Mouse (Mus musculus) forebrain, embryonic 13.5 days (tissue): Measurements from ENCODE around the gene Rufy4. TPM values are rescaled to one million over a fixed set of nuclear protein-coding genes. Genes with fewer than 3 reads are reported as not detected.

Experiments used
- ATAC-seq: fragments of 200-750 bp; cut with Nextera tagmentation; 2 replicates; pipeline ENCODE4 v1.8.0; 2017
- H3K27ac ChIP-seq: fragments of 300-500 bp; sonication (generic); 2 replicates; pipeline ENCODE4 v1.5.1; 2015; ENCODE audit warnings: inconsistent platforms, mild to moderate bottlenecking, moderate library complexity
- H3K27me3 ChIP-seq: fragments of 300-500 bp; sonication (generic); 2 replicates; pipeline ENCODE4 v1.6.1; 2015; ENCODE audit warnings: mild to moderate bottlenecking, inconsistent platforms
- H3K36me3 ChIP-seq: fragments of 300-500 bp; sonication (generic); 2 replicates; pipeline ENCODE4 v1.6.1; 2015; ENCODE audit warnings: mild to moderate bottlenecking, inconsistent platforms; ENCODE audit not compliant: poor library complexity, severe bottlenecking
- H3K4me1 ChIP-seq: fragments of 300-500 bp; sonication (generic); 2 replicates; pipeline ENCODE4 v1.6.1; 2015; ENCODE audit warnings: inconsistent platforms
- H3K4me2 ChIP-seq: fragments of 300-500 bp; sonication (generic); 2 replicates; pipeline ENCODE4 v1.6.1; 2015; ENCODE audit warnings: inconsistent platforms, mild to moderate bottlenecking, moderate library complexity
- H3K4me3 ChIP-seq: fragments of 300-500 bp; sonication (generic); 2 replicates; pipeline ENCODE4 v1.5.1; 2015; ENCODE audit warnings: mild to moderate bottlenecking, inconsistent platforms
- H3K9ac ChIP-seq: fragments of 300-500 bp; sonication (generic); 2 replicates; pipeline ENCODE4 v1.6.1; 2015; ENCODE audit warnings: mild to moderate bottlenecking, inconsistent platforms
- H3K9me3 ChIP-seq: fragments of 300-500 bp; sonication (generic); replicated peaks from 2 replicates; pipeline ENCODE4 v1.6.1; 2016; ENCODE audit warnings: inconsistent platforms
- WGBS: fragments of 180-500 bp; shearing (Covaris S2); methylation state at CpG from one replicate; pipeline ENCODE4 v1.1.7; 2015; 5-methylcytosine and 5-hydroxymethylcytosine counted together
- polyA plus RNA-seq: library from polyadenylated mRNA; unstranded; fragments of >200 nt; fragmentation: Nextera tagmentation; extraction: Ambion mirVana; gene quantifications from 2 replicates; pipeline ENCODE4 v1.2.1, GENCODE M21; 2015

Rufy4 gene
- polyA plus RNA-seq, 1 experiment from 2014 or later = 0.19 TPM

GRCm38 (mm10) chr1:74160036-74160435, 34.7 kb downstream of the Rufy4 start:
- Histone ChIP-seq H3K27ac (no peak overlapping the region), H3K36me3 (no peaks in the 10 kb centered on the region), H3K4me3 (no peak overlapping the region), H3K9me3 (no peaks in the 10 kb centered on the region), H3K9ac (no peak overlapping the region), H3K4me2 (no peak overlapping the region), H3K27me3 (no peaks in the 10 kb centered on the region), H3K4me1 (0 out of 2 replicates have a peak, but pooled peaks cover 4% of the 10 kb centered on the region)
- ATAC-seq = no peak
- 68% methylated on average over 2 of the region's 2 CpGs for WGBS

- H3K36me3 ChIP-seq = no peaks in the 10 kb centered on the region
- H3K9me3 ChIP-seq = no peaks in the 10 kb centered on the region
- no peak overlapping the region for H3K4me2 ChIP-seq
- 90% methylated on average over 5 of the region's 5 CpGs for WGBS
- H3K4me1 ChIP-seq = no peaks in the 10 kb centered on the region
- no peak overlapping the region for H3K9ac ChIP-seq
- no peaks in the 10 kb centered on the region for H3K27me3 ChIP-seq
- H3K27ac ChIP-seq = no peak overlapping the region
- no peak overlapping the region for H3K4me3 ChIP-seq
- ATAC-seq = no peak
Measured at GRCm38 (mm10) chr1:74167136-74167535, 41.8 kb downstream of the Rufy4 start.

GRCm38 (mm10) chr1:74169721-74170120, 44.4 kb downstream of the Rufy4 start:
- Histone ChIP-seq H3K27ac (no peak overlapping the region), H3K4me3 (no peak overlapping the region), H3K9me3 (no peaks in the 10 kb centered on the region), H3K4me1 (no peaks in the 10 kb centered on the region), H3K27me3 (no peaks in the 10 kb centered on the region), H3K36me3 (no peaks in the 10 kb centered on the region), H3K9ac (no peak overlapping the region), H3K4me2 (no peak overlapping the region)
- no peak for ATAC-seq
- WGBS = 87% methylated on average over 3 of the region's 3 CpGs

GRCm38 (mm10) chr1:74172722-74173121, 47.4 kb downstream of the Rufy4 start:
- Histone ChIP-seq H3K36me3 (no peaks in the 10 kb centered on the region), H3K4me1 (no peaks in the 10 kb centered on the region), H3K4me3 (no peak overlapping the region), H3K27me3 (no peaks in the 10 kb centered on the region), H3K4me2 (no peak overlapping the region), H3K27ac (no peak overlapping the region), H3K9me3 (no peaks in the 10 kb centered on the region), H3K9ac (no peak overlapping the region)
- ATAC-seq = no peak
- 91% methylated on average over 3 of the region's 3 CpGs for WGBS

- Histone ChIP-seq H3K9ac (no peak overlapping the region), H3K4me3 (no peak overlapping the region), H3K27me3 (no peaks in the 10 kb centered on the region), H3K9me3 (no peaks in the 10 kb centered on the region), H3K4me1 (no peaks in the 10 kb centered on the region), H3K4me2 (no peak overlapping the region), H3K36me3 (no peaks in the 10 kb centered on the region), H3K27ac (no peak overlapping the region)
- no peak for ATAC-seq
- WGBS = 89% methylated on average over 4 of the region's 4 CpGs
Measured at GRCm38 (mm10) chr1:74175731-74176130, 50.4 kb downstream of the Rufy4 start.

- no peak overlapping the region for H3K4me3 ChIP-seq
- no peaks in the 10 kb centered on the region for H3K27me3 ChIP-seq
- 89% methylated on average over 3 of the region's 3 CpGs for WGBS
- H3K4me2 ChIP-seq = no peak overlapping the region
- ATAC-seq = no peak
- H3K9me3 ChIP-seq = no peaks in the 10 kb centered on the region
- no peaks in the 10 kb centered on the region for H3K36me3 ChIP-seq
- no peak overlapping the region for H3K9ac ChIP-seq
- H3K4me1 ChIP-seq = no peaks in the 10 kb centered on the region
- no peak overlapping the region for H3K27ac ChIP-seq
Measured at GRCm38 (mm10) chr1:74178618-74179017, 53.3 kb downstream of the Rufy4 start.

GRCm38 (mm10) chr1:74179624-74180408, 54.5 kb downstream of the Rufy4 start:
- H3K9me3 ChIP-seq = no peaks in the 10 kb centered on the region
- no peak overlapping the region for H3K9ac ChIP-seq

GRCm38 (mm10) chr1:74181462-74181861, 56.1 kb downstream of the Rufy4 start:
- no peak for ATAC-seq
- H3K27me3 ChIP-seq = no peaks in the 10 kb centered on the region
- no peak overlapping the region for H3K9ac ChIP-seq
- no peak overlapping the region for H3K4me2 ChIP-seq
- H3K36me3 ChIP-seq = no peaks in the 10 kb centered on the region
- H3K4me1 ChIP-seq = no peaks in the 10 kb centered on the region
- 81% methylated on average over 2 of the region's 2 CpGs for WGBS
- no peak overlapping the region for H3K4me3 ChIP-seq
- no peak overlapping the region for H3K27ac ChIP-seq
- no peaks in the 10 kb centered on the region for H3K9me3 ChIP-seq

More at GRCm38 (mm10) chr1:74179624-74180408, 54.5 kb downstream of the Rufy4 start:
- H3K27me3 ChIP-seq = no peaks in the 10 kb centered on the region
- no peak overlapping the region for H3K4me2 ChIP-seq
- no peaks in the 10 kb centered on the region for H3K4me1 ChIP-seq
- WGBS = 68% methylated on average over 9 of the region's 9 CpGs
- no peak overlapping the region for H3K27ac ChIP-seq
- no peak for ATAC-seq
- no peaks in the 10 kb centered on the region for H3K36me3 ChIP-seq
- H3K4me3 ChIP-seq = no peak overlapping the region

GRCm38 (mm10) chr1:74183006-74183405, 57.7 kb downstream of the Rufy4 start:
- Histone ChIP-seq H3K9ac (no peak overlapping the region), H3K4me1 (no peaks in the 10 kb centered on the region), H3K27ac (no peak overlapping the region), H3K36me3 (no peaks in the 10 kb centered on the region), H3K9me3 (no peaks in the 10 kb centered on the region), H3K4me2 (no peak overlapping the region), H3K4me3 (no peak overlapping the region), H3K27me3 (no peaks in the 10 kb centered on the region)
- no peak for ATAC-seq
- WGBS = 63% methylated on average over 2 of the region's 2 CpGs

GRCm38 (mm10) chr1:74190471-74190870, 65.1 kb downstream of the Rufy4 start:
- Histone ChIP-seq H3K9me3 (no peaks in the 10 kb centered on the region), H3K9ac (no peak overlapping the region), H3K27ac (no peak overlapping the region), H3K4me1 (no peaks in the 10 kb centered on the region), H3K4me2 (no peak overlapping the region), H3K36me3 (no peaks in the 10 kb centered on the region), H3K4me3 (no peak overlapping the region), H3K27me3 (no peaks in the 10 kb centered on the region)
- WGBS = 92% methylated on average over 7 of the region's 7 CpGs
- no peak for ATAC-seq

- Histone ChIP-seq H3K9ac (no peak overlapping the region), H3K36me3 (no peaks in the 10 kb centered on the region), H3K4me3 (no peak overlapping the region), H3K9me3 (no peaks in the 10 kb centered on the region), H3K27ac (no peak overlapping the region), H3K4me1 (no peaks in the 10 kb centered on the region), H3K27me3 (no peaks in the 10 kb centered on the region), H3K4me2 (no peak overlapping the region)
- 89% methylated on average over 2 of the region's 2 CpGs for WGBS
- ATAC-seq = no peak
Measured at GRCm38 (mm10) chr1:74192711-74193110, 67.4 kb downstream of the Rufy4 start.

GRCm38 (mm10) chr1:74194445-74194844, 69.1 kb downstream of the Rufy4 start, which contains the start of gene Cxcr1:
Gene Cxcr1 (minus strand): TSS chr1:74194631.
- Histone ChIP-seq H3K36me3 (no peaks in the 10 kb centered on the region), H3K9ac (no peak within 1 kb of the TSS), H3K4me1 (no peaks in the 10 kb centered on the region), H3K27me3 (no peaks in the 10 kb centered on the region), H3K9me3 (no peaks in the 10 kb centered on the region), H3K27ac (no peak within 1 kb of the TSS), H3K4me3 (no peak within 1 kb of the TSS), H3K4me2 (no peak within 1 kb of the TSS)
- WGBS = 70% methylated on average over 8 of the region's 8 CpGs
- ATAC-seq = no peak

- no peak overlapping the region for H3K9ac ChIP-seq
- WGBS = 56% methylated on average over 7 of the region's 7 CpGs
- no peak overlapping the region for H3K27ac ChIP-seq
- no peaks in the 10 kb centered on the region for H3K27me3 ChIP-seq
- H3K4me3 ChIP-seq = no peak overlapping the region
- H3K4me1 ChIP-seq = no peaks in the 10 kb centered on the region
- H3K9me3 ChIP-seq = no peaks in the 10 kb centered on the region
- no peaks in the 10 kb centered on the region for H3K36me3 ChIP-seq
- no peak overlapping the region for H3K4me2 ChIP-seq
- ATAC-seq = no peak
Measured at GRCm38 (mm10) chr1:74195961-74196360, 70.6 kb downstream of the Rufy4 start.
